Mouse (Mus musculus) lung, embryonic 16.5 days (tissue): ENCODE data around the gene Gxylt1. TPM values are rescaled to one million over a fixed set of nuclear protein-coding genes. Genes with fewer than 3 reads are reported as not detected.

Experiments used
- ATAC-seq: fragments of 200-750 bp; cut with Nextera tagmentation; 2 replicates; pipeline ENCODE4 v1.8.0; 2017; ENCODE audit warnings: low read depth, mild to moderate bottlenecking, moderate library complexity
- H3K27ac ChIP-seq: fragments of 300-500 bp; sonication (generic); 2 replicates; pipeline ENCODE4 v1.5.1; 2014; ENCODE audit warnings: mild to moderate bottlenecking, control low read depth, low read length
- H3K27me3 ChIP-seq: fragments of 300-500 bp; sonication (generic); 2 replicates; pipeline ENCODE4 v1.6.1; 2014; ENCODE audit warnings: low read depth, low read length, mixed read lengths; ENCODE audit not compliant: control insufficient read depth, insufficient read depth
- H3K36me3 ChIP-seq: fragments of 300-500 bp; sonication (generic); 2 replicates; pipeline ENCODE4 v1.6.1; 2014; ENCODE audit warnings: low read length; ENCODE audit not compliant: control insufficient read depth, insufficient read depth
- H3K4me1 ChIP-seq: fragments of 300-500 bp; sonication (generic); replicated peaks from 2 replicates; pipeline ENCODE4 v1.6.1; 2014; ENCODE audit warnings: low read length, mixed read lengths; ENCODE audit not compliant: control insufficient read depth, insufficient read depth
- H3K4me2 ChIP-seq: fragments of 300-500 bp; sonication (generic); 2 replicates; pipeline ENCODE4 v1.6.1; 2014; ENCODE audit warnings: low read depth, low read length, control low read depth
- H3K4me3 ChIP-seq: fragments of 300-500 bp; sonication (generic); 2 replicates; pipeline ENCODE4 v1.5.1; 2014; ENCODE audit warnings: mild to moderate bottlenecking, low read length, control low read depth
- H3K9ac ChIP-seq: fragments of 300-500 bp; sonication (generic); 2 replicates; pipeline ENCODE4 v1.6.1; 2014; ENCODE audit warnings: low read length, control low read depth
- H3K9me3 ChIP-seq: fragments of 300-500 bp; sonication (generic); 2 replicates; pipeline ENCODE4 v1.6.1; 2016; ENCODE audit warnings: low read length; ENCODE audit not compliant: control insufficient read depth
- WGBS: fragments of 180-500 bp; shearing (Covaris S2); extraction: QIAGEN DNeasy Blood & Tissue Kit; methylation state at CpG from one replicate; pipeline ENCODE4 v1.1.7; 2014; 5-methylcytosine and 5-hydroxymethylcytosine counted together
- polyA plus RNA-seq: library from polyadenylated mRNA; unstranded; fragments of >200 nt; fragmentation: Nextera tagmentation; extraction: Ambion mirVana; gene quantifications from 2 replicates; pipeline ENCODE4 v1.2.1, GENCODE M21; 2015

Gxylt1 gene
- polyA plus RNA-seq, 1 experiment from 2014 or later, result 11.6 TPM

DNA sequence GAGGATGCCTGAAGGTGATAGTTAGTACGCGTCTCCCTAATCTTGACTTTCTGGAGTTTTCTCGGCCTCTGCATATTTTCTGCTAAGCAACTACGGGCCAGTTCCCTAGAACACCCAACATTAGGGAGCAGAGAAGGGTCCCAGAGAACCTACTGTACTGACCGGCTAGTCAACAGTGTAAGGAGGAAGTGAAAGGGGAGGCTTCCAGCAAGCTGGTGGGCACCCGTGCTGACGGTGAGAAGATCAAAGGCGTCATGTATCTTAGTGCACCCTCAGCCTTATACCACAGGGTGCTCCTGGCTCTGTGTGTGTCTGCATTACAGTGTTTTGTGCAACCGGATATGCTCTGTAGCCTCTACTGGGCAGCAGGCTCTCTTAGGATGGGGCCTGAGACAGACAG lies 62.4 kb downstream of the Gxylt1 start:
- WGBS, result 78% methylated on average over 9 of the region's 9 CpGs
- Histone ChIP-seq H3K9ac (no peak overlapping the region), H3K4me3 (no peak overlapping the region), H3K4me1 (no peaks in the 10 kb centered on the region), H3K9me3 (no peaks in the 10 kb centered on the region), H3K27me3 (no peaks in the 10 kb centered on the region), H3K36me3 (no peaks in the 10 kb centered on the region), H3K27ac (no peak overlapping the region), H3K4me2 (no peak overlapping the region)
- no peak for ATAC-seq

- Histone ChIP-seq H3K4me2 (no peak overlapping the region), H3K9ac (no peak overlapping the region), H3K36me3 (no peaks in the 10 kb centered on the region), H3K27ac (no peak overlapping the region), H3K4me3 (no peak overlapping the region), H3K4me1 (no peaks in the 10 kb centered on the region), H3K9me3 (no peaks in the 10 kb centered on the region), H3K27me3 (no peaks in the 10 kb centered on the region)
- WGBS, result 54% methylated on average over 1 of the region's 1 CpGs
- ATAC-seq, result no peak
Observed at GRCm38 (mm10) chr15:93204861-93205260, 70.1 kb downstream of the Gxylt1 start.

GRCm38 (mm10) chr15:93201956-93202355 lies 73.0 kb downstream of the Gxylt1 start:
- H3K36me3 ChIP-seq, result no peaks in the 10 kb centered on the region
- H3K4me1 ChIP-seq, result no peaks in the 10 kb centered on the region
- no peaks in the 10 kb centered on the region for H3K27me3 ChIP-seq
- no peak overlapping the region for H3K4me3 ChIP-seq
- H3K9ac ChIP-seq, result no peak overlapping the region
- H3K9me3 ChIP-seq, result no peaks in the 10 kb centered on the region
- no peak overlapping the region for H3K27ac ChIP-seq
- no peak for ATAC-seq
- 54% methylated on average over 5 of the region's 5 CpGs for WGBS
- no peak overlapping the region for H3K4me2 ChIP-seq

DNA sequence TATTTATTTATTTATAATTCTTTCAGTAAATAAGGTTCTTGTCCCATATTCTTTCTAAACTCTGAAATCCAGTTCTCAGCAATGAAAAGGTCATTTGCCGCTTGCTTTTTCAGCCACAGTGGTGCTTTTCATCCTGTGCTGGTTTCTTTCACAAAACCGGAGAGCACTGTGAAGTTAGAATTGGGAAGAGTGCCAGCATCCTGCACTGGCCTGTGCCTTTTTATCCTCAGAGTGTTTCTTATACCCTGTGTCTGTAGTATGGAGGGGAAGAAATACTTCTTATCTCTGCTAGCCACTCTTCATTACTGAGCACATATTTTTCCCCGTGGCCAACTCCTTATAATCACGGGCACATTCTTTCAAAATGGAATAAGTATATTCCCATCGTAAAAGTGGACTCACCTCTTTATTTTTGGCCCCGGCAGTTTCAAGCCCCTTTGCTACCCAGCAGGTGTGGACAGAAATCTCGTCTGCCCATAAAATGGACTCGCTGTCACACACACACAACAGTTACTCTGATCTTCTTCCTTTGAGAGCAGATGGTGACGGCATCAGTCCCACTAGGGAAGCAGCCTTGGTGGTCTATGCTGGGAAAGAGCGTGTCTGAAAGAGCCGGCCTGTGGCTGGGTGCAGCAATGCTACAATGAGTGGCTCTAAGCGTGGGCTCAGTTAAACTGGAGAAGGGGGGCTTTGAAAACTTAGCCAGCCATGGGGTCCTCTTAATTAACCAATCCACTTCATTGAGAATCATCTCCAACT lies 83.4 kb downstream of the Gxylt1 start:
- Histone ChIP-seq H3K36me3 (no peaks in the 10 kb centered on the region), H3K27me3 (no peaks in the 10 kb centered on the region), H3K9me3 (peaks cover 3% of the 10 kb centered on the region; the same call in 1 of the 2 replicates), H3K4me2 (no peak overlapping the region), H3K9ac (no peak overlapping the region), H3K4me3 (no peak overlapping the region), H3K4me1 (no peaks in the 10 kb centered on the region), H3K27ac (no peak overlapping the region)
- ATAC-seq, result no peak
- 59% methylated on average over 12 of the region's 12 CpGs for WGBS

Other genes starting within 250 kb of the Gxylt1 start
- gene Yaf2, start 61.8 kb upstream of the Gxylt1 start, polyA plus RNA-seq, result 47.3 and 55.3 TPM in 2 replicates
- 101 and 121 TPM in 2 replicates for gene Zcrb1, start 123.2 kb upstream of the Gxylt1 start, polyA plus RNA-seq
- gene Pphln1, start 123.2 kb upstream of the Gxylt1 start, polyA plus RNA-seq, result 42.6 and 45.1 TPM in 2 replicates